Comparison of ENCODE assay signal across 11 mouse cellular contexts in genomic region chr14:57409106-57409505, GRCm38 (mm10). TPM values are rescaled to one million over a fixed set of nuclear protein-coding genes. Genes with fewer than 3 reads are reported as not detected.
A peak's percentile ranks its signal among the peaks of the same experiment; 100 is the strongest.
DNase-seq lines count a peak whose midpoint lies in the region; ATAC-seq and TF ChIP-seq lines count a peak whose summit lies in the region.
"Had no signal": no experiment of that assay in that cellular context is flagged by ENCODE, and none has a peak within 500 bp of the region (broad histone marks: within the 10 kb centered on the region; RNA-seq: fewer than 3 reads in every experiment).

No protein-coding gene starts in this region.

- DNase-seq in forebrain, embryonic 10.5 days (ENCODE audit: extremely low spot score, low spot score), result no peak
- peak; percentile 45 for DNase-seq in lung, postnatal 0 days (ENCODE audit: low spot score)
- no peak for DNase-seq in lung, postnatal 14 days
- DNase-seq in kidney, adult 8-10 months, result no peak
- DNase-seq in right cerebral cortex, postnatal 25 days, result no peak
- DNase-seq: lung, postnatal 4 days; thymus, adult 18-20 months had no signal

- 0 out of 2 replicates have a peak, but pooled peaks have one; percentile 55 for ATAC-seq in forebrain, embryonic 13.5 days
- ATAC-seq in lung, postnatal 0 days, result no peak
- peak; percentile 40 for ATAC-seq in activated CD4-positive, CD25-positive, alpha-beta regulatory T cell, adult 4 months
- ATAC-seq in neural tube, embryonic 13.5 days (ENCODE audit: low read depth), result peak; percentile 54; the same call in 1 of the 2 replicates

- no peaks in the 10 kb centered on the region for H3K9me3 ChIP-seq in forebrain, embryonic 13.5 days (replicated peaks)
- no peaks in the 10 kb centered on the region for H3K9me3 ChIP-seq in forebrain, embryonic 10.5 days
- no peaks in the 10 kb centered on the region for H3K9me3 ChIP-seq in lung, postnatal 0 days (ENCODE audit: low read length)
- no peaks in the 10 kb centered on the region for H3K9me3 ChIP-seq in neural tube, embryonic 13.5 days

- no peak overlapping the region for H3K4me3 ChIP-seq in forebrain, embryonic 13.5 days
- no peak overlapping the region for H3K4me3 ChIP-seq in forebrain, embryonic 10.5 days
- H3K4me3 ChIP-seq in lung, postnatal 0 days (ENCODE audit: low read depth, low read length), result no peak overlapping the region
- no peak overlapping the region for H3K4me3 ChIP-seq in neural tube, embryonic 13.5 days

- H3K9ac ChIP-seq in forebrain, embryonic 13.5 days, result no peak overlapping the region
- H3K9ac ChIP-seq in lung, postnatal 0 days (replicated peaks; ENCODE audit: low read depth), result no peak overlapping the region
- H3K9ac ChIP-seq in neural tube, embryonic 13.5 days, result no peak overlapping the region

- no peak for TF ChIP-seq EP300 in lung, postnatal 0 days (IDR thresholded peaks at IDR 0.05)

- H3K27me3 ChIP-seq in forebrain, embryonic 13.5 days, result no peaks in the 10 kb centered on the region
- H3K27me3 ChIP-seq in forebrain, embryonic 10.5 days (ENCODE audit: poor library complexity, severe bottlenecking), result no peaks in the 10 kb centered on the region
- no peaks in the 10 kb centered on the region for H3K27me3 ChIP-seq in lung, postnatal 0 days (replicated peaks; ENCODE audit: insufficient read depth, low read length)
- no peaks in the 10 kb centered on the region for H3K27me3 ChIP-seq in neural tube, embryonic 13.5 days

- WGBS in forebrain, embryonic 13.5 days, result 11% methylated on average over 6 of the region's 6 CpGs
- WGBS in forebrain, embryonic 10.5 days, result 36% methylated on average over 6 of the region's 6 CpGs
- 11% methylated on average over 6 of the region's 6 CpGs for WGBS in lung, postnatal 0 days
- 11% methylated on average over 6 of the region's 6 CpGs for WGBS in neural tube, embryonic 13.5 days

- H3K4me1 ChIP-seq in forebrain, embryonic 13.5 days, result peaks cover 7% of the 10 kb centered on the region; the same call in 1 of the 2 replicates
- peaks cover 16% of the 10 kb centered on the region for H3K4me1 ChIP-seq in forebrain, embryonic 10.5 days
- no peaks in the 10 kb centered on the region; the same call in 1 of the 2 replicates for H3K4me1 ChIP-seq in lung, postnatal 0 days (ENCODE audit: insufficient read depth, low read depth, low read length)
- peaks cover 11% of the 10 kb centered on the region; the same call in 1 of the 2 replicates for H3K4me1 ChIP-seq in neural tube, embryonic 13.5 days (replicated peaks)

- no peak for TF ChIP-seq CTCF in lung, postnatal 0 days (IDR thresholded peaks at IDR 0.05)

- H3K4me2 ChIP-seq in forebrain, embryonic 13.5 days, result peak overlapping the region; percentile 16; the same call in 1 of the 2 replicates
- H3K4me2 ChIP-seq in lung, postnatal 0 days (replicated peaks; ENCODE audit: low read depth, low read length), result no peak overlapping the region
- peak overlapping the region; percentile 28; the same call in 1 of the 2 replicates for H3K4me2 ChIP-seq in neural tube, embryonic 13.5 days
- H3K4me2 ChIP-seq: heart, embryonic 11.5 days had no signal

- no peaks in the 10 kb centered on the region for H3K36me3 ChIP-seq in forebrain, embryonic 13.5 days (ENCODE audit: poor library complexity, severe bottlenecking)
- H3K36me3 ChIP-seq in forebrain, embryonic 10.5 days (replicated peaks), result no peaks in the 10 kb centered on the region
- H3K36me3 ChIP-seq in lung, postnatal 0 days (ENCODE audit: insufficient read depth, low read length), result no peaks in the 10 kb centered on the region
- no peaks in the 10 kb centered on the region for H3K36me3 ChIP-seq in neural tube, embryonic 13.5 days

- H3K27ac ChIP-seq in forebrain, embryonic 13.5 days, result no peak overlapping the region
- H3K27ac ChIP-seq in forebrain, embryonic 10.5 days, result no peak overlapping the region
- H3K27ac ChIP-seq in lung, postnatal 0 days (ENCODE audit: low read length), result no peak overlapping the region
- no peak overlapping the region for H3K27ac ChIP-seq in neural tube, embryonic 13.5 days (replicated peaks)

RNA-seq across cellular contexts. Expression of gene Cryl1, which starts 10.8 kb away (rescaled TPM):
- 5.2 and 5.4 TPM in 2 replicates for polyA plus RNA-seq in forebrain, embryonic 13.5 days (2015; fragmentation: Nextera tagmentation; extraction: Ambion mirVana)
- 5.5 and 6.2 TPM in 2 replicates for polyA plus RNA-seq in forebrain, embryonic 10.5 days (2016; fragmentation: Nextera tagmentation; extraction: Ambion mirVana)
- 16.0 and 17.5 TPM in 2 replicates for polyA plus RNA-seq in lung, postnatal 0 days (2015; fragmentation: Nextera tagmentation; extraction: Ambion mirVana)
- polyA plus RNA-seq in activated CD4-positive, CD25-positive, alpha-beta regulatory T cell, adult 4 months (2017; shearing (Covaris generic)), result 10 to 100 TPM; 17.2 to 17.6 TPM
- 8.4 and 10.8 TPM in 2 replicates for polyA plus RNA-seq in neural tube, embryonic 13.5 days (2015; fragmentation: Nextera tagmentation; extraction: Ambion mirVana)

RNA-seq across cellular contexts. Expression of gene Ift88, which starts 14.8 kb away (rescaled TPM):
- 16.4 and 16.5 TPM in 2 replicates for polyA plus RNA-seq in forebrain, embryonic 13.5 days (2015; fragmentation: Nextera tagmentation; extraction: Ambion mirVana)
- polyA plus RNA-seq in forebrain, embryonic 10.5 days (2016; fragmentation: Nextera tagmentation; extraction: Ambion mirVana), result 11.5 and 12.9 TPM in 2 replicates
- polyA plus RNA-seq in lung, postnatal 0 days (2015; fragmentation: Nextera tagmentation; extraction: Ambion mirVana), result 11.0 and 14.8 TPM in 2 replicates
- 1 to 10 TPM; 2.8 to 3.0 TPM for polyA plus RNA-seq in activated CD4-positive, CD25-positive, alpha-beta regulatory T cell, adult 4 months (2017; shearing (Covaris generic))
- 13.6 and 13.9 TPM in 2 replicates for polyA plus RNA-seq in neural tube, embryonic 13.5 days (2015; fragmentation: Nextera tagmentation; extraction: Ambion mirVana)
